Mouse (Mus musculus): Measurements from ENCODE around the gene Castor2. TPM values are rescaled to one million over a fixed set of nuclear protein-coding genes. Genes with fewer than 3 reads are reported as not detected.

The Castor2 gene
- polyA plus RNA-seq, 1 experiment from 2014 or later: 4.5 TPM

GRCm38 (mm10) chr5:134186059-134186458 is 86.5 kb downstream of the Castor2 start:
- Histone ChIP-seq H3K4me3 (replicated peaks) (no peak overlapping the region), H3K9me3 (no peaks in the 10 kb centered on the region), H3K36me3 (no peaks in the 10 kb centered on the region), H3K4me1 (peaks cover 19% of the 10 kb centered on the region), H3K27ac (no peak overlapping the region), H3K27me3 (replicated peaks) (no peaks in the 10 kb centered on the region), H3K9ac (no peak overlapping the region), H3K4me2 (no peak overlapping the region)
- no peak for ATAC-seq (ENCODE audit: insufficient read depth, low FRiP score, low read depth)
- WGBS: 77% methylated on average over 3 of the region's 3 CpGs

DNA sequence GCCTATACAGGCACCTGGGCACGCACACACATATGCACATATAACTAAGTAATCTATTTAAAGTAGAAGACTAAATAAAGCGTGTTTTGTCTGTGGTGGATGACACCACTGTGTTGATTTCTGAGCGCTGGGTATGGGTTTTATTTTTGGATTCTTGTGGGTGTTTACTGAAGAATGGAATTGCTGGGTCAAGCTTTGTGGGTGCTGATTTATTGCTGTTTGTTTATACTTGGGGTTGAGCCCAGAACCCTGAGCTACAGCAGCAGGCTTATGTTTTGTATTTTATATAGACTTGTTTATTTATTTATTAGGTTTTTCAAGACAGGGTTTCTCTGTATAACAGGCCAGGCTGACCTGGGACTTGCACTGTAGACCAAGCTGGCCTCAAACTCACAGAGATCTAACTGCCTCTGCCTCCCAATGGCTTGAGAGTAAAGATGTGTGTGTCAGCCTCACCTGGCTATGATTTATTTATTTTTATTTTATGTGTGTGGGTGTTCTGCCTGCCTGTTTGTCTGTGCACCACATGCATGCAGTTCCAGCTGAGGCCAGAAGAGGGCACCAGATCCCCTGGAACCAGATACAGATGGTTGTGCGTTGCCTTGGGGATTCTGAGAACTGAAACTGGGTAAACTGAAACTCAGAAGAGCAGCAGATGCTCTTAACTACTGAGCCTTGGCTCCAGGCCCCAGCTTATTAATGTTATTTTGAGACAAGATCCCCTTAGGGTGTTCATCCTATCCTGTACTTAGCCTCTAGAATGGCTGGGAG is 87.6 kb downstream of the Castor2 start:
- 77% methylated on average over 4 of the region's 4 CpGs for WGBS
- Histone ChIP-seq H3K4me1 (peaks cover 16% of the 10 kb centered on the region), H3K27ac (no peak overlapping the region), H3K9me3 (no peaks in the 10 kb centered on the region), H3K4me2 (no peak overlapping the region), H3K36me3 (no peaks in the 10 kb centered on the region), H3K27me3 (replicated peaks) (no peaks in the 10 kb centered on the region), H3K9ac (no peak overlapping the region), H3K4me3 (replicated peaks) (no peak overlapping the region)
- no peak for ATAC-seq (ENCODE audit: insufficient read depth, low FRiP score, low read depth)

DNA sequence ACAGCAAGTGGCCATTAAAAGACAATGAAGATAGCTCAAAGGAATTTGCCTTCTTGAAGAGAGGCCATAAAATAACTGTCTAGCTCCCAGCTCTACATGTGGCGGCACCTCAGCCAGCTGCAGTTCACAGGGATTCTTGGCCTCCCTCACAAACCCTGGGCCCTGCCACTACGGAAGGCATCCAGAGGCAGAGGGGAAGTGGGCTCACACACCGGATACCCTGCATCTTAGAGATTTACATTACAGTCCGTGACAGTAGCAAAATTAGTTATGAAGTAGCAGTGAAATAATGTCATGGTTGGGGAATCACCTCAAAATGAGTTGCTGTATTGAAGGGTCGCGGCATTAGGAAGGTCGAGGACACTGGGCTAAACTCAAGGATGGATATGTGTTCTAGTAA is 89.1 kb downstream of the Castor2 start:
- no peak overlapping the region for H3K4me3 ChIP-seq (replicated peaks)

DNA sequence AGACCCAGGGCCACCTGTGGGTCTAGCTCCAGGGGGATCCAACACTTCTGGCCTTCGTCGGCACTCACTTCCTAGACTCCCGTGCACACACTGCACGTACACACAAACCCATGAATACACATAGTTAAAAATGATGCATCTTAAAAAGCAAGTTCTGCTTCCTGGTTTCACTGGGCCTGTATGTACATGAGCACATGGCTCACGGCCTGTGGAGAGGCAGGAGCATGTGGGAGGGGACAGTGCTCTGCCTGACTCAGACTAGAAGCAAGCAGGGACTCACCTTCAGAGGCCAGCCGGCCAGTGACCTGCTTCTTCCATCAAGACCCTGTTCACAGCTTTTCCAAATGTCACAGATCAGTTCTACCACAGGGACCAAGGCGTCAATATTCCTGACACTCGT is 94.2 kb downstream of the Castor2 start:
- H3K36me3 ChIP-seq: peaks cover 7% of the 10 kb centered on the region; the same call in 1 of the 2 replicates
- no peak overlapping the region for H3K27ac ChIP-seq
- H3K4me1 ChIP-seq: no peaks in the 10 kb centered on the region
- no peak overlapping the region for H3K9ac ChIP-seq
- H3K27me3 ChIP-seq (replicated peaks): no peaks in the 10 kb centered on the region
- H3K4me3 ChIP-seq (replicated peaks): no peak overlapping the region
- H3K4me2 ChIP-seq: no peak overlapping the region
- ATAC-seq (ENCODE audit: insufficient read depth, low FRiP score, low read depth): no peak
- 86% methylated on average over 8 of the region's 8 CpGs for WGBS
- no peaks in the 10 kb centered on the region for H3K9me3 ChIP-seq

More for the DNA sequence above, 89.1 kb downstream of the Castor2 start:
- no peak overlapping the region for H3K9ac ChIP-seq
- no peaks in the 10 kb centered on the region for H3K36me3 ChIP-seq
- no peaks in the 10 kb centered on the region for H3K9me3 ChIP-seq
- H3K27ac ChIP-seq: no peak overlapping the region
- 77% methylated on average over 7 of the region's 7 CpGs for WGBS
- ATAC-seq (ENCODE audit: insufficient read depth, low FRiP score, low read depth): no peak
- H3K27me3 ChIP-seq (replicated peaks): no peaks in the 10 kb centered on the region
- peaks cover 3% of the 10 kb centered on the region for H3K4me1 ChIP-seq
- no peak overlapping the region for H3K4me2 ChIP-seq

Other genes starting within 250 kb of the Castor2 start
- 27.3 and 30.8 TPM in 2 replicates for gene Rcc1l, start 77.1 kb downstream of the Castor2 start, polyA plus RNA-seq (2015; fragmentation: Nextera tagmentation; extraction: Ambion mirVana)
- gene Gtf2ird2, start 84.3 kb downstream of the Castor2 start, polyA plus RNA-seq (2015; fragmentation: Nextera tagmentation; extraction: Ambion mirVana): 7.7 and 8.2 TPM in 2 replicates
- gene Ncf1, start 129.9 kb downstream of the Castor2 start, polyA plus RNA-seq (2015; fragmentation: Nextera tagmentation; extraction: Ambion mirVana): 7.1 and 7.9 TPM in 2 replicates
- gene Gtf2i, start 215.0 kb downstream of the Castor2 start, polyA plus RNA-seq (2015; fragmentation: Nextera tagmentation; extraction: Ambion mirVana): 154 and 163 TPM in 2 replicates